8 mouse cellular contexts compared by ENCODE assay signal in the genomic region with DNA sequence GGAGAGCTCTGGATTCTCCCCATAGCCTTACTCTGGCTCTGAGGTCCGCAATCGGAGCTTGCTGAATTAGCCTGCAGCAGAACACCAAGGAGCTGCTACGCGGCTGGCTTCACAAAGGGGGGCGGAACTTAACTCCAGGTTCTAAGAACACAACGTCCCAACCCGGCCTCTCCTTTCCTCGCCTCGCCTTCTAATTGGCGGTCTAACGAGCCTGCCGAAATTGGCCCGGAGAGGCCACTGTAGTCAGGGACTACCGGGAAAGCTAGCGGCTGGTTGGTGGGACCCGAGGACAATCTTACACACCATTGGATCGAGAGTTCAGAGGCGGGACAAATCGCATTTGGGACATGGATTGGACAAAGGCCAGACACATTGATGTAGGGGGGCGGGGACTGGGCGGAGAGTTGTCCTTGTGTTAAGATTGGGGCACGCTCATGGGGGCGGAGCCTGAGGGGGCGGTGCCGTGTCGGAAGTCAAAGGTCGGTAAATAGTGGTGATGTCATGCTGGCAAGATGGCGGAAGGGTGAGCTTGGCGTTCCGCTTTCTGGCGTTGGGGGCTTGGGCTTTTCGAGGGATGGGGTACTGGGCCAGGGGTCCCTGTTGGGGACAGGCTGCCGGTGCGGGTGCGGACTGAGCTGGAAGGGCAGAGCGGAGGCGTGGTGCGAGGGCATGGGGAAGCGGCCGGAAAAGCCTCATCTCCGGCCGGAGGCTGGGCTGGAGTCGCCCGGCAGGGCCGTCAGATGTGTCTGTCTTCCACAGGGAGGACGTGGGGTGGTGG. TPM values are rescaled to one million over a fixed set of nuclear protein-coding genes. Genes with fewer than 3 reads are reported as not detected.
DNase-seq lines count a peak whose midpoint lies in the region; ATAC-seq lines count a peak whose summit lies in the region.

TSS of gene Bsdc1 (plus strand) at position 399 of the 778 bp plus-strand sequence.

- peak; percentile 79 for ATAC-seq in megakaryocyte progenitor cell, adult 5-6 weeks (replicated peaks; ENCODE audit: poor library complexity)

- peak; percentile 100 for DNase-seq in adipocyte (ENCODE audit: low spot score)
- DNase-seq in embryo, embryonic 10 days (ENCODE audit: low spot score): peak; percentile 99
- DNase-seq in gastrocnemius, postnatal 10 days: peak; percentile 99
- DNase-seq in induced T-regulatory cell, adult 2 months (ENCODE audit: low read depth): peak; percentile 100
- peak; percentile 100 for DNase-seq in left cerebral cortex, adult 9 months (ENCODE audit: low spot score in 2 of 2)
- peak; percentile 95 for DNase-seq in right cerebral cortex, postnatal 14 days
- DNase-seq in urinary bladder, postnatal 36 days (ENCODE audit: low spot score in 2 of 2): peak; percentile 99 to 100

RNA-seq across cellular contexts. Expression of gene Bsdc1, which starts in this region (rescaled TPM):
- 10 to 100 TPM; 24.7 to 32.4 TPM for total RNA-seq in gastrocnemius, postnatal 10 days (2021)
- 14.4 and 14.6 TPM in 2 replicates for total RNA-seq in megakaryocyte progenitor cell, adult 5-6 weeks (2015)
- total RNA-seq in megakaryocyte progenitor cell, adult 5-6 weeks (2017): 23.1 and 24.8 TPM in 2 replicates

Comparison
In these comparisons a context has a peak if more than half of its experiments do, and no peak if none do; other contexts are left out.
1. Peak in every context shown above with its lines: DNase-seq and ATAC-seq.